Mouse (Mus musculus): ENCODE measurements at regions not wholly inside any gene's neighbourhood (a gene's known extent, or its start where the extent isn't known, plus 50 kb on each side); places are given as distances from the start of the nearest gene placed in this dataset. TPM values are rescaled to one million over a fixed set of nuclear protein-coding genes. Genes with fewer than 3 reads are reported as not detected.
A peak's percentile ranks its signal among the peaks of the same experiment; 100 is the strongest.

- WGBS = 74% methylated on average over 10 of the region's 10 CpGs
- TF ChIP-seq CTCF (IDR thresholded peaks at IDR 0.05; ENCODE audit: low read depth) (no peak), EP300 (optimal IDR thresholded peaks at IDR 0.05) (no peak)
Observed at GRCm38 (mm10) chr8:36031966-36032719, 266.6 kb downstream of the Gm19410 start.

GRCm38 (mm10) chr8:36035339-36035738 lies 269.7 kb downstream of the Gm19410 start:
- Histone ChIP-seq H3K27me3 (ENCODE audit: control insufficient read depth, insufficient read depth, low read length) (no peaks in the 10 kb centered on the region), H3K36me3 (ENCODE audit: control insufficient read depth, insufficient read depth, low read length) (no peaks in the 10 kb centered on the region), H3K4me2 (replicated peaks; ENCODE audit: low read depth) (no peak overlapping the region), H3K9ac (ENCODE audit: low read length) (no peak overlapping the region), H3K4me3 (ENCODE audit: low read depth, low read length) (no peak overlapping the region), H3K4me1 (replicated peaks; ENCODE audit: control insufficient read depth, insufficient read depth) (no peaks in the 10 kb centered on the region), H3K9me3 (ENCODE audit: control insufficient read depth, low read length) (peaks cover 4% of the 10 kb centered on the region; the same call in 1 of the 2 replicates), H3K27ac (replicated peaks) (no peak overlapping the region)
- no peak for TF ChIP-seq CTCF (IDR thresholded peaks at IDR 0.05; ENCODE audit: low read depth)
- no peak for TF ChIP-seq EP300 (optimal IDR thresholded peaks at IDR 0.05)
- WGBS = 58% methylated on average over 7 of the region's 7 CpGs
- peak; percentile 93 for ATAC-seq (ENCODE audit: low FRiP score, low TSS enrichment)
- peak; percentile 41 for DNase-seq (ENCODE audit: low spot score)

More at GRCm38 (mm10) chr8:36031966-36032719, 266.6 kb downstream of the Gm19410 start:
- ATAC-seq (ENCODE audit: low FRiP score, low TSS enrichment) (no peak), DNase-seq (ENCODE audit: low spot score) (no peak)
- no peak overlapping the region for H3K9ac ChIP-seq (ENCODE audit: low read length)
- no peaks in the 10 kb centered on the region for H3K9me3 ChIP-seq (ENCODE audit: control insufficient read depth, low read length)
- H3K36me3 ChIP-seq (ENCODE audit: control insufficient read depth, insufficient read depth, low read length) = no peaks in the 10 kb centered on the region
- H3K27ac ChIP-seq (replicated peaks) = no peak overlapping the region
- no peaks in the 10 kb centered on the region for H3K27me3 ChIP-seq (ENCODE audit: control insufficient read depth, insufficient read depth, low read length)
- H3K4me2 ChIP-seq (replicated peaks; ENCODE audit: low read depth) = no peak overlapping the region
- H3K4me3 ChIP-seq (ENCODE audit: low read depth, low read length) = no peak overlapping the region
- no peaks in the 10 kb centered on the region for H3K4me1 ChIP-seq (replicated peaks; ENCODE audit: control insufficient read depth, insufficient read depth)

- no peak overlapping the region for H3K27ac ChIP-seq (replicated peaks)
- no peaks in the 10 kb centered on the region for H3K27me3 ChIP-seq (ENCODE audit: control insufficient read depth, insufficient read depth, low read length)
- DNase-seq (ENCODE audit: low spot score) (no peak), ATAC-seq (ENCODE audit: low FRiP score, low TSS enrichment) (no peak)
- no peaks in the 10 kb centered on the region for H3K4me1 ChIP-seq (replicated peaks; ENCODE audit: control insufficient read depth, insufficient read depth)
- no peak overlapping the region for H3K9ac ChIP-seq (ENCODE audit: low read length)
- TF ChIP-seq EP300 (optimal IDR thresholded peaks at IDR 0.05) (no peak), CTCF (IDR thresholded peaks at IDR 0.05; ENCODE audit: low read depth) (no peak)
- no peak overlapping the region for H3K4me2 ChIP-seq (replicated peaks; ENCODE audit: low read depth)
- 37% methylated on average over 6 of the region's 6 CpGs for WGBS
- no peak overlapping the region for H3K4me3 ChIP-seq (ENCODE audit: low read depth, low read length)
- peaks cover 4% of the 10 kb centered on the region; the same call in 1 of the 2 replicates for H3K9me3 ChIP-seq (ENCODE audit: control insufficient read depth, low read length)
- H3K36me3 ChIP-seq (ENCODE audit: control insufficient read depth, insufficient read depth, low read length) = no peaks in the 10 kb centered on the region
Observed at GRCm38 (mm10) chr8:36036271-36036670, 270.7 kb downstream of the Gm19410 start.

- DNase-seq (ENCODE audit: low spot score) (no peak), ATAC-seq (ENCODE audit: low FRiP score, low TSS enrichment) (no peak)
- no peaks in the 10 kb centered on the region for H3K27me3 ChIP-seq (ENCODE audit: control insufficient read depth, insufficient read depth, low read length)
- H3K9ac ChIP-seq (ENCODE audit: low read length) = no peak overlapping the region
- peaks cover 4% of the 10 kb centered on the region; the same call in 1 of the 2 replicates for H3K9me3 ChIP-seq (ENCODE audit: control insufficient read depth, low read length)
- H3K27ac ChIP-seq (replicated peaks) = no peak overlapping the region
- H3K36me3 ChIP-seq (ENCODE audit: control insufficient read depth, insufficient read depth, low read length) = no peaks in the 10 kb centered on the region
- no peak overlapping the region for H3K4me3 ChIP-seq (ENCODE audit: low read depth, low read length)
- 65% methylated on average over 6 of the region's 6 CpGs for WGBS
- H3K4me2 ChIP-seq (replicated peaks; ENCODE audit: low read depth) = no peak overlapping the region
- H3K4me1 ChIP-seq (replicated peaks; ENCODE audit: control insufficient read depth, insufficient read depth) = no peaks in the 10 kb centered on the region
- no peak for TF ChIP-seq CTCF (IDR thresholded peaks at IDR 0.05; ENCODE audit: low read depth)
- no peak for TF ChIP-seq EP300 (optimal IDR thresholded peaks at IDR 0.05)
Observed at GRCm38 (mm10) chr8:36041222-36041864, 275.8 kb downstream of the Gm19410 start.

GRCm38 (mm10) chr8:36042594-36042993 lies 277.0 kb downstream of the Gm19410 start:
- DNase-seq (ENCODE audit: low spot score) (no peak), ATAC-seq (ENCODE audit: low FRiP score, low TSS enrichment) (no peak)
- no peak overlapping the region for H3K4me3 ChIP-seq (ENCODE audit: low read depth, low read length)
- no peak overlapping the region for H3K27ac ChIP-seq (replicated peaks)
- TF ChIP-seq CTCF (IDR thresholded peaks at IDR 0.05; ENCODE audit: low read depth) = no peak
- no peak for TF ChIP-seq EP300 (optimal IDR thresholded peaks at IDR 0.05)
- 86% methylated on average over 4 of the region's 4 CpGs for WGBS
- H3K27me3 ChIP-seq (ENCODE audit: control insufficient read depth, insufficient read depth, low read length) = no peaks in the 10 kb centered on the region; the same call in 1 of the 2 replicates
- peaks cover 4% of the 10 kb centered on the region; the same call in 1 of the 2 replicates for H3K9me3 ChIP-seq (ENCODE audit: control insufficient read depth, low read length)
- no peaks in the 10 kb centered on the region for H3K36me3 ChIP-seq (ENCODE audit: control insufficient read depth, insufficient read depth, low read length)
- H3K9ac ChIP-seq (ENCODE audit: low read length) = no peak overlapping the region
- H3K4me2 ChIP-seq (replicated peaks; ENCODE audit: low read depth) = no peak overlapping the region
- H3K4me1 ChIP-seq (replicated peaks; ENCODE audit: control insufficient read depth, insufficient read depth) = no peaks in the 10 kb centered on the region

Small RNAs in the stretch of these regions (microRNA-seq; reads per million reads assigned to microRNA genes)
- gene Gm22030 = not detected

All from stomach, postnatal 0 days (tissue).